Mouse (Mus musculus): Measurements from ENCODE around the gene Smco3.

DNA sequence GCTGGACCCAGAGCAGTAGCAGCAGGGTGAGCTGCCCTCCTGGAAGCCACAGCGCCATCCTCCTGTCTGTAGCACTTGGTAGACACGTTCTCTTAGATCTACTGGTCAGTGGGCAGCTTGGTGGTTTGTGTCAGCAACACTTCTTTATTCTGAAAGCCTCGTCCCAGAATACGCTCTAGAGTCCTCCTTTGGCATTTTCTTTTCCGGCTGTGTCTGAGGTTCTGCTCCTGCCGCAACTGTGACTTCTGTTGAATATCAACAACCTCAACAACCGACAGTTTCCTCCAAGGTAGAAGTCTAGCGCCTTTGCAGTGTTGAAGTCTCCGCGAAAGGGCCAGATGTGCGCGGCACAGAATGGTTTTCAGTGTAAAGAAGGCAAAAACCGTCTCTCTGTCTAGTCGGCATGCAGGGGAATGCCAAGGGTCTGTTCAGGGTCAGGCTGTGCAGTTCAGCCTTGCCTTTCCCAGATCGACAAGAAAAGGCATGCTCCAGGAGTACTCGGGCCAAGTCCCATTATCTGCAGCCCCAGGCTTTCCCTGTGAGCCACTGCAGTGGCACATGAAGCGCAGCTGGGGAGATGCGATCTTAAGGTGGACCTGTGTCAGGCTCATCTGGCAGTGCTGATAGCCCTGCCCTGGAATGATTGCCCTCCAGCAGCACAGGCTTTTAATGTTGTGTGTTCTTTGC is 22.1 kb upstream of the Smco3 start, which contains the start of gene Art4:
- TF ChIP-seq CTCF (IDR thresholded peaks at IDR 0.05; ENCODE audit: extremely low read depth, insufficient read depth, insufficient read length, insufficient replicate concordance) (no peak), POLR2A (IDR thresholded peaks at IDR 0.05; ENCODE audit: low read depth, low read length) (no peak)

All from spleen, adult 2 months (tissue).